Mouse (Mus musculus): ENCODE data around the gene Zcchc24. TPM values are rescaled to one million over a fixed set of nuclear protein-coding genes. Genes with fewer than 3 reads are reported as not detected.
A peak's percentile ranks its signal among the peaks of the same experiment; 100 is the strongest.

Zcchc24 gene
- polyA plus RNA-seq, 1 experiment from 2014 or later = 10.4 TPM

- H3K36me3 ChIP-seq (ENCODE audit: control insufficient read depth, insufficient read depth) = no peaks in the 10 kb centered on the region
- H3K4me1 ChIP-seq (replicated peaks; ENCODE audit: control insufficient read depth, insufficient read depth, low read length) = no peaks in the 10 kb centered on the region
- H3K9me3 ChIP-seq (ENCODE audit: control insufficient read depth, low read length) = no peaks in the 10 kb centered on the region
- no peak overlapping the region for H3K9ac ChIP-seq (replicated peaks; ENCODE audit: low read depth, low read length)
- 61% methylated on average over 5 of the region's 5 CpGs for WGBS
- H3K4me2 ChIP-seq (ENCODE audit: low read length) = no peak overlapping the region
- no peaks in the 10 kb centered on the region for H3K27me3 ChIP-seq (replicated peaks; ENCODE audit: control insufficient read depth, insufficient read depth, low read length)
- ATAC-seq = no peak
- no peak overlapping the region for H3K4me3 ChIP-seq (replicated peaks; ENCODE audit: low read length)
- H3K27ac ChIP-seq (ENCODE audit: low read length) = no peak overlapping the region
Measured at GRCm38 (mm10) chr14:25786959-25787358, 18.1 kb upstream of the Zcchc24 start.

- Histone ChIP-seq H3K4me3 (replicated peaks; ENCODE audit: low read length) (no peak overlapping the region), H3K27ac (ENCODE audit: low read length) (no peak overlapping the region), H3K9ac (replicated peaks; ENCODE audit: low read depth, low read length) (no peak overlapping the region), H3K27me3 (replicated peaks; ENCODE audit: control insufficient read depth, insufficient read depth, low read length) (no peaks in the 10 kb centered on the region), H3K9me3 (ENCODE audit: control insufficient read depth, low read length) (no peaks in the 10 kb centered on the region), H3K36me3 (ENCODE audit: control insufficient read depth, insufficient read depth) (no peaks in the 10 kb centered on the region), H3K4me1 (replicated peaks; ENCODE audit: control insufficient read depth, insufficient read depth, low read length) (no peaks in the 10 kb centered on the region), H3K4me2 (ENCODE audit: low read length) (no peak overlapping the region)
- ATAC-seq = no peak
- WGBS = 90% methylated on average over 4 of the region's 4 CpGs
Measured at GRCm38 (mm10) chr14:25785210-25785609, 16.4 kb upstream of the Zcchc24 start.

GRCm38 (mm10) chr14:25783220-25783619, 14.4 kb upstream of the Zcchc24 start:
- no peaks in the 10 kb centered on the region for H3K9me3 ChIP-seq (ENCODE audit: control insufficient read depth, low read length)
- H3K9ac ChIP-seq (replicated peaks; ENCODE audit: low read depth, low read length) = no peak overlapping the region
- H3K36me3 ChIP-seq (ENCODE audit: control insufficient read depth, insufficient read depth) = no peaks in the 10 kb centered on the region
- no peak overlapping the region for H3K4me3 ChIP-seq (replicated peaks; ENCODE audit: low read length)
- no peaks in the 10 kb centered on the region for H3K4me1 ChIP-seq (replicated peaks; ENCODE audit: control insufficient read depth, insufficient read depth, low read length)
- no peaks in the 10 kb centered on the region for H3K27me3 ChIP-seq (replicated peaks; ENCODE audit: control insufficient read depth, insufficient read depth, low read length)
- H3K4me2 ChIP-seq (ENCODE audit: low read length) = no peak overlapping the region
- WGBS = 61% methylated on average over 7 of the region's 7 CpGs
- no peak overlapping the region for H3K27ac ChIP-seq (ENCODE audit: low read length)
- ATAC-seq = no peak

GRCm38 (mm10) chr14:25780601-25781000, 11.8 kb upstream of the Zcchc24 start:
- 79% methylated on average over 11 of the region's 11 CpGs for WGBS
- no peaks in the 10 kb centered on the region for H3K9me3 ChIP-seq (ENCODE audit: control insufficient read depth, low read length)
- H3K4me3 ChIP-seq (replicated peaks; ENCODE audit: low read length) = no peak overlapping the region
- H3K4me1 ChIP-seq (replicated peaks; ENCODE audit: control insufficient read depth, insufficient read depth, low read length) = no peaks in the 10 kb centered on the region
- H3K9ac ChIP-seq (replicated peaks; ENCODE audit: low read depth, low read length) = no peak overlapping the region
- no peak overlapping the region for H3K27ac ChIP-seq (ENCODE audit: low read length)
- no peaks in the 10 kb centered on the region for H3K27me3 ChIP-seq (replicated peaks; ENCODE audit: control insufficient read depth, insufficient read depth, low read length)
- ATAC-seq = no peak
- H3K36me3 ChIP-seq (ENCODE audit: control insufficient read depth, insufficient read depth) = no peaks in the 10 kb centered on the region
- H3K4me2 ChIP-seq (ENCODE audit: low read length) = no peak overlapping the region

- Histone ChIP-seq H3K9me3 (ENCODE audit: control insufficient read depth, low read length) (no peaks in the 10 kb centered on the region), H3K36me3 (ENCODE audit: control insufficient read depth, insufficient read depth) (no peaks in the 10 kb centered on the region), H3K4me2 (ENCODE audit: low read length) (no peak overlapping the region), H3K4me1 (replicated peaks; ENCODE audit: control insufficient read depth, insufficient read depth, low read length) (no peaks in the 10 kb centered on the region), H3K9ac (replicated peaks; ENCODE audit: low read depth, low read length) (no peak overlapping the region), H3K27ac (ENCODE audit: low read length) (no peak overlapping the region), H3K27me3 (replicated peaks; ENCODE audit: control insufficient read depth, insufficient read depth, low read length) (no peaks in the 10 kb centered on the region), H3K4me3 (replicated peaks; ENCODE audit: low read length) (no peak overlapping the region)
- WGBS = 85% methylated on average over 6 of the region's 6 CpGs
- no peak for ATAC-seq
Measured at GRCm38 (mm10) chr14:25776294-25776693, 7.5 kb upstream of the Zcchc24 start.

- ATAC-seq = no peak
- Histone ChIP-seq H3K27ac (ENCODE audit: low read length) (no peak overlapping the region), H3K9me3 (ENCODE audit: control insufficient read depth, low read length) (no peaks in the 10 kb centered on the region), H3K9ac (replicated peaks; ENCODE audit: low read depth, low read length) (no peak overlapping the region), H3K4me2 (ENCODE audit: low read length) (no peak overlapping the region), H3K27me3 (replicated peaks; ENCODE audit: control insufficient read depth, insufficient read depth, low read length) (no peaks in the 10 kb centered on the region), H3K4me1 (replicated peaks; ENCODE audit: control insufficient read depth, insufficient read depth, low read length) (peaks cover 2% of the 10 kb centered on the region; the same call in 1 of the 2 replicates), H3K36me3 (ENCODE audit: control insufficient read depth, insufficient read depth) (no peaks in the 10 kb centered on the region), H3K4me3 (replicated peaks; ENCODE audit: low read length) (no peak overlapping the region)
- WGBS = 56% methylated on average over 5 of the region's 5 CpGs
Measured at GRCm38 (mm10) chr14:25774100-25774499, 5.3 kb upstream of the Zcchc24 start.

- no peaks in the 10 kb centered on the region for H3K27me3 ChIP-seq (replicated peaks; ENCODE audit: control insufficient read depth, insufficient read depth, low read length)
- no peak overlapping the region for H3K4me3 ChIP-seq (replicated peaks; ENCODE audit: low read length)
- no peak for ATAC-seq
- no peaks in the 10 kb centered on the region for H3K9me3 ChIP-seq (ENCODE audit: control insufficient read depth, low read length)
- H3K4me1 ChIP-seq (replicated peaks; ENCODE audit: control insufficient read depth, insufficient read depth, low read length) = peaks cover 11% of the 10 kb centered on the region
- H3K27ac ChIP-seq (ENCODE audit: low read length) = no peak overlapping the region
- WGBS = 78% methylated on average over 4 of the region's 4 CpGs
- H3K36me3 ChIP-seq (ENCODE audit: control insufficient read depth, insufficient read depth) = no peaks in the 10 kb centered on the region
- no peak overlapping the region for H3K4me2 ChIP-seq (ENCODE audit: low read length)
- H3K9ac ChIP-seq (replicated peaks; ENCODE audit: low read depth, low read length) = no peak overlapping the region
Measured at GRCm38 (mm10) chr14:25773039-25773438, 4.2 kb upstream of the Zcchc24 start.

- Histone ChIP-seq H3K27me3 (replicated peaks; ENCODE audit: control insufficient read depth, insufficient read depth, low read length) (no peaks in the 10 kb centered on the region), H3K4me1 (replicated peaks; ENCODE audit: control insufficient read depth, insufficient read depth, low read length) (peaks cover 25% of the 10 kb centered on the region), H3K9ac (replicated peaks; ENCODE audit: low read depth, low read length) (no peak overlapping the region), H3K4me2 (ENCODE audit: low read length) (peak overlapping the region; percentile 99; the same call in 1 of the 2 replicates), H3K27ac (ENCODE audit: low read length) (no peak overlapping the region), H3K4me3 (replicated peaks; ENCODE audit: low read length) (no peak overlapping the region), H3K9me3 (ENCODE audit: control insufficient read depth, low read length) (no peaks in the 10 kb centered on the region), H3K36me3 (ENCODE audit: control insufficient read depth, insufficient read depth) (no peaks in the 10 kb centered on the region)
- ATAC-seq = no peak
- WGBS = 21% methylated on average over 8 of the region's 8 CpGs
Measured at GRCm38 (mm10) chr14:25769626-25770306, 927 bp upstream of the Zcchc24 start.

GRCm38 (mm10) chr14:25768261-25768893, 462 bp downstream of the Zcchc24 start:
- Histone ChIP-seq H3K9me3 (ENCODE audit: control insufficient read depth, low read length) (no peaks in the 10 kb centered on the region), H3K36me3 (ENCODE audit: control insufficient read depth, insufficient read depth) (no peaks in the 10 kb centered on the region), H3K27me3 (replicated peaks; ENCODE audit: control insufficient read depth, insufficient read depth, low read length) (no peaks in the 10 kb centered on the region), H3K4me3 (replicated peaks; ENCODE audit: low read length) (peak overlapping the region; percentile 64), H3K27ac (ENCODE audit: low read length) (peak overlapping the region; percentile 15), H3K4me1 (replicated peaks; ENCODE audit: control insufficient read depth, insufficient read depth, low read length) (peaks cover 25% of the 10 kb centered on the region), H3K9ac (replicated peaks; ENCODE audit: low read depth, low read length) (peak overlapping the region; percentile 69), H3K4me2 (ENCODE audit: low read length) (peak overlapping the region; percentile 99)
- under 1% methylated on average over 49 of the region's 50 CpGs for WGBS
- ATAC-seq = peak; percentile 25
